Mouse (Mus musculus) neutrophil, adult 5-6 weeks (primary cell): ENCODE results near the gene Slc30a1. TPM values are rescaled to one million over a fixed set of nuclear protein-coding genes. Genes with fewer than 3 reads are reported as not detected.

Experiments used
- ATAC-seq: fragments of 151-379, 151-347 bp; 2 replicates; pipeline ENCODE4 v1.8.0; 2017; ENCODE audit warnings: mild to moderate bottlenecking, moderate TSS enrichment; ENCODE audit not compliant: insufficient number of reproducible peaks, poor library complexity, low FRiP score, severe bottlenecking; ENCODE audit errors: extremely low read depth
- total RNA-seq: library from RNA; stranded (forward); fragments of 200-1000 nt; gene quantifications from 2 replicates; pipeline ENCODE4 v1.2.3, GENCODE M21; 2017

Gene Slc30a1
- total RNA-seq, 1 experiment from 2014 or later, result 9.7 TPM

DNA sequence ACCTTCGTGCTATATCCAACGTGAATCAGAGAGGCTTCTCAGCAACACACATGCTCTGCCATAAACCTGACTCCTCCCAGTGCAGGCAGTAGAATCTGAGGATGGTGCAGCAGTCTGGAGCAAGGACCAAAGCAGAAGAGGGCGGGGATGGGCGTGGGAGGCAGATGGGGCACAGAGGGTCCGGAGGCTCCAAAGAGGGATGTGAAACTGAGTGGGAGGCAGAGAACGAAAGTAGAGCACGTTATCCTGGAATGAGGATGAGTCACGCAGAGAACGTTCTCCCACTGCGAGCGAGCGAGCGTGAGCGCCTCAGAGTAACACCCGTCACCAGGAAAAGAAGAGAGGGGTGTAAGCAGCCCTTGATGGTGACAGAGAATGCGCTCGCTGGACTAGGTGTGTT, 12.2 kb upstream of the Slc30a1 start:
- no peak for ATAC-seq

DNA sequence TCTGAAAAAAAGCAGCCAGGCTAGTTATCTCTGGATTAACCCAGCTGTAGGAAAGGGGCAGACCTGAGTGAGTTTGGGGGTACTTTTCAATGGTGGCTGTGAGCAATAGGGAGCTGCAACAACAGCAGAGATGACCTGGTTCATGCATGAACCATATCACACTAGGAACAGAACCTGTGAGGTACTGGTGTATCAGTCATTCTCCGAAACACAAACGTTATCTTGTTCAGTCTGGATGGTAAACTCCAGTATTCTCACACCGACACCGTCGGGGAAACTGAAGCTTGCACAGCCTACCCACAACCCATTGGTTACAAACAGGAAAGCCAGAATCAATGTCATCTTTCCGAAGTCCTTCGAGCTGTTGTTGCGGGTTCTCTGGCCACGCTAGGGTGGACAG, 11.7 kb upstream of the Slc30a1 start:
- no peak for ATAC-seq

DNA sequence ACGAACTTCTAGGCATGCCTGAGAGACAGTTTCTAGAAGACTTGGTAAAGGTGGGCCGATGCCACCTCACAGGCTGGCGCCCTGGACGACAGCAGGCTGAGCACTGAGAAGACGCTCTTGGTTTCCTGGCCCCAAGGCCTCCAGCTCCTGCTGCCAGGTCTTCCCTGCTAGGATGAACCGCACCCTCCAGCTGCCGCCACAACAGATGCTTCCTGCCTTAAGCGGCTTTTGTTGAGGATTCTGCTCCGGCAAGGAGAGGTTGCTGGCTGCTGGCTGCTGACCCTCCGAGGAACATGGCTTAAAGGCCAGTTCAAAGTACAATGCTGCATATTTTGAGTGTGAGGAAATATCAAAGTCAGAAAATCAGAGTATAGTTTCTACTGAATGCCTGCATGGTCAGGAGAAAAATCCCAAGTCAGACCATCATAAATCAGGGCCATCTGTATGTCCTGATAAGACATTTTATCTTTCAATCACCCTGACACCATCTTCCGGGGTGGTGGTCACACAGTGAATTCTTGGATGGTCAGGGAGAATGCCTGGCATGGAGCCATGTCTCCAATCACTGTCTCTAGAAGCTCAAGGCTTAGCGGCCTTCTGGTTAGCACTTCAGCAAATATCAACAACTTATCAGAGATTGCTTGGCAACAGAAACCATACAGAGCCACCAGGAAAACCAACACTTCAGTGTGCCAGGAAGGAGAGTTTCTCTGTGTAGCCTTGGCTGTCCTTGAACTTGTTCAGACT, 9.6 kb upstream of the Slc30a1 start:
- ATAC-seq, result no peak

DNA sequence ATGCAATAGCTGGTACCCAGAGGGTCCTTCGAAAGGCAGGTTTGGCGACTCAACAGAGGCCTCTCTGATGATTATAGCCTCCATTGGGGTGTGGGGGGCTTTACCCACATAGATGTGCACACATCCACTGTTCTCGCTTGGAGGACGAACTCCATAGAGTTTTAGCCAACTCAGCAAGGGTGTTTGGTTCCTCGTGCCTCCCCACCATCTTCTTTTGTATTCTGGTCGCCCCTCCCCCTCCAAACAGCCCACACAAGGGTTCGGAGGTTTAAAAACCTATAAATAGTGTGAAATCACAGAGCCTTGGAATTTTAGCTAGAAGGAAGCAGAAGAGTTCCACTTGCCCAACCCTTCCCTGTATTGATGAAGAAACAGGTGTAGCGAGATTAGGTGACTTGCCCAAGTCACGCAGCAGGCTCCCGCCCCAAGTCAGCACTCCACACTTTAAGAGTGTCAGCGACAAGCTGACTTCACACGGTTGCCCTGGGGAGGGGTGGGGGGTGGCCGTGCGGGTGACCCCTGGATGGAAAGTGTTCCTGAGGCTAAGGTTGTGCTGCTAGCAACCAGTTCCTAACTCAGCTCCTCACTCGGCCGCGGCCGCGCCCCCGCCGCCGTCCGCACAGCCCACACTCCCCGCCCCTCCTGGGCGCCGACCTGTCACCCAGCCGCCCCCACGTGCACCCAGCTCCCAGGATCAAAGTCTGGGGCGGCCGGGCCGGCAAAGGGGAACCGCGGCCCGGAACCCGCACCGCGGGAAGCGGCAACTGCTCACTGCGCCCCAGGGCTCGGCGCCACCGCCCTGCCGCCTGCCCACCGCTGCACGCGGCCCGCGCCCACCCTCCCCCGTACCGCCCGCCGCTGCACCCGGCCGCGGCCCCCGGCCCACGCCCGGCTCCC, 682 bp upstream of the Slc30a1 start:
- ATAC-seq, result peak; percentile 18; the same call in 1 of the 2 replicates

DNA sequence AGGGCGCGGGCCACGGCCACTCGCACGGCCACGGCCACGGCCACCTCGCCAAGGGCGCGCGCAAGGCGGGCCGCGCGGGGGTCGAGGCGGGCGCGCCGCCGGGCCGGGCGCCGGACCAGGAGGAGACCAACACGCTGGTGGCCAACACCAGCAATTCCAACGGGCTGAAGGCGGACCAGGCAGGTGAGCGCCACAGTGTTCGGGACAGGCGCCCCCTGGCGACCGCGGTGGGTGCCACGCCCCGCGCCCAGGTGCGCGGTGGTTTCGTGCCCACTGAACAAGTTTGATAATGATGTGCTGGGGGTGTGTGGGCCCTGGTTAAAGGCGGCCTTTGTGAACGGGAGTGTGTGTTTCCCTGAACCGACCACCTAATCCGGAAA, 854 bp downstream of the Slc30a1 start:
- ATAC-seq, result peak; percentile 58

DNA sequence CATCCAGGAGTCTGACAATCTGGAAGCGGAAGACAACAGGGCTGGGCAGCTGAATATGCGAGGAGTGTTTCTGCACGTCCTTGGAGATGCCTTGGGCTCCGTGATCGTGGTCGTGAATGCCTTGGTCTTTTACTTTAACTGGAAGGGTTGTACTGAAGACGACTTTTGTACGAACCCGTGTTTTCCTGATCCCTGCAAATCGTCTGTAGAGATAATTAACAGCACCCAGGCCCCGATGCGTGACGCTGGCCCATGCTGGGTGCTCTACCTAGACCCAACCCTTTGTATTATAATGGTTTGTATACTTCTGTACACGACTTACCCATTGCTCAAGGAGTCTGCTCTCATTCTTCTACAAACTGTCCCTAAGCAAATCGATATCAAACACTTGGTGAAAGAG, 2.3 kb downstream of the Slc30a1 start:
- ATAC-seq, result no peak

DNA sequence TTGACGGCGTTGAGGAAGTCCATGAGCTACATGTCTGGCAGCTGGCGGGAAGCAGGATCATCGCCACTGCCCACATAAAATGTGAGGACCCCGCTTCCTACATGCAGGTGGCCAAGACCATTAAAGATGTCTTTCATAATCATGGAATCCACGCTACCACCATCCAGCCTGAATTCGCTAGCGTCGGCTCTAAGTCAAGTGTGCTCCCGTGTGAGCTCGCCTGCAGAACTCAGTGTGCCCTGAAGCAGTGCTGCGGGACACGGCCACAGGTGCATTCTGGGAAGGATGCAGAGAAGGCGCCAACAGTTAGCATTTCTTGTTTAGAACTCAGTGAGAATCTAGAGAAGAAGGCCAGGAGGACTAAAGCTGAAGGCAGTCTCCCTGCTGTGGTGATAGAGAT, 2.7 kb downstream of the Slc30a1 start:
- ATAC-seq, result no peak

DNA sequence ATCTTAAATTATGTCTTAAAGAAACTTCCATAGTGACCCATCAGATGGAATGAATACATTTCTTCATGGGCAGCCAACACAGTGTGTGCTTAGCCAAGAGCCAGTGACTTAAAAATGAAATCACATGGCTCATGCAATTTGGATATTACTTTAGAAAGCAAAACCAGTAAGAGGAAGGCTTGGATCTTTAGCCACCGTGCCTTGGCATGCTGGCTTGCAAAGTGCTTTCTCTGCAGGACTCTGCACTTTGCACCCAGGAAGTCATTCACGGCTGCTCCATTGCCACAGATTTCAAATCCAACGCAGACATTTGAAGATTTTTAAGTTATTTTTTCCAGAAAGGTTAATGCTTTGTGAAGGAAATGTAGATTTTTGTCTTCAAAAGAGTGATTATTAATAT, 4.1 kb downstream of the Slc30a1 start:
- no peak for ATAC-seq

DNA sequence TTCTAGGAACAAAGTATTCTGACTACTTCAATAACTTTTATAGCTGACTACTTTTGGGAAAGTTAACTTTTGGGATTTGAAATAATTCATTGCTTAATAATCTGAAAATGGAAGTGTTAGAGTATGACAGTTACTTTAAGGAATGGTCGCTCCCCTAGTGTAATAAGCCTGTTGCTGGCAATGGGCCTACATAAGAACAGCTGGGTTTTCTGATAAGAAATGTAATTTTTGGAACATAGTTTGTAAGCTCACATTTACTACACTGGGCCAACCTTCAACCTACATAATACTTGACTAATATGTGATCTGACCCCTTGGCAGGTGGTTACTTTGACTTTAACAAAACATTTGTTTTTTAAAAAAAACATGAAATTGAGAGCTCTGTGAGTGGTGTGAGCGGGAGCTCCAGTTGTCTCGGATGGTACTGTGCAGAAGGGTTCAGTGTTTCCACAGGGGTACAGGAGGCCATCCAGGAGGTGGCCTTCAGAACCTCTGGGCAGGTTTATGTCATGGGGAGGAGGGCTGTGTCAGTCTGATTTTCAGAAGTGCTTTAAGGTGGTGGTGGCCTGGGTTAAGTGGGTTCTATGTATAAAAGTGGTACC, 4.6 kb downstream of the Slc30a1 start:
- ATAC-seq, result no peak

DNA sequence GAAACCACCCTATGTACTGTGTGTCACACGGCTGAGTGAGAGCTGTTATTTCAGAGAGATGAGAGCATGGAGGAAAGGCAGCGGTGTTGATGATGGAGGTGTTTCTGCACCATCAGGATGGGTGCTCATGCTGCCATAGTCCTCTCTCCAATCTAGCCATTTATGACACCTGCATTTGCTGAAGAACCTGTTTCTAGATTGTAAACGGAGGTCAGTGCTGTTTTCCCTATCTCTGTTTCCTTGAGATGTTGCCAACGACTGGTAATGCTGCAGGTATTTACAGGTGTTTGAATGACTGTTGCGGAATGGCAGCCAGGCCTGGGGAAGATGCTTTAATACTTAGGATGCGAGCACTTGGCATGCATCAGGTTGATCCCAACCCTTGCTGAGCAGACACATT, 8.1 kb downstream of the Slc30a1 start:
- no peak for ATAC-seq

DNA sequence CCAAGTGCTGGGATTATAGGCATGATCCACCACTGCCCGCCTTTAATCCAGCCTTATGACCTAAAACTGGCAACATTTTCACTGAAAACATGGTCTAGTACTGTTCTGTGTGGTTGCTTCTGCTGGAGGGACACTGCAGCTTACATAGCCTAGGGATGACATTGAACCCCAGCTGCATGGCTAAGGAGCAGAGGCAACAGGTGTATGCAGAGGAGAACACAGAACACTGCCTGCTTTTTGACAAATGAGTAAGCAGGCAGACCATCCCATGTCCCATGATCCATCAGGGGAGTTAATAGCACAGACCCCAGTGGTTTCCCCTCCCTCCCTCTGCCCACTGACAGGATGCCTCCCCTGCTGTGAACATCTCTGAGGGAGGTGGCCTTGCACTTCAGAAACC, 9.0 kb downstream of the Slc30a1 start:
- no peak for ATAC-seq

DNA sequence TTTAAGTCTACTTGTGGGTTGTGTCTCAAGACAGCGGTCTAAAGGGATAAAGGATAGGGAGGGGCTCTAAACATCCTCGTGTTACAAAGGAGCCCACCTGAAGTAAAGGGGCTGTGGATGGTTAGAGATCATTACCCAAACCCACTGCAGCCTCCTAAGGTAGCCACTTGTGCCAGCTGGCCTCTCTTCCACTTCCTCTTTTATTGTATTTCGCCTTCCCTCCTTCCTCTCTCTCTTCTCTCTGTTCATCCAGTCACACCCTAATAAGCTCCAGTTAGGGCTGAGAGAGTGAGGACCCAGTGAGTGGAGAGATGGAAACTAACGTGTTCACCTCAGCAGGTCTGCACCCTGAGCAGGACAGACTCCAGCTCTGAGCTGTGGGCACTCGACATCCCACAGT, 10.3 kb downstream of the Slc30a1 start:
- no peak for ATAC-seq

DNA sequence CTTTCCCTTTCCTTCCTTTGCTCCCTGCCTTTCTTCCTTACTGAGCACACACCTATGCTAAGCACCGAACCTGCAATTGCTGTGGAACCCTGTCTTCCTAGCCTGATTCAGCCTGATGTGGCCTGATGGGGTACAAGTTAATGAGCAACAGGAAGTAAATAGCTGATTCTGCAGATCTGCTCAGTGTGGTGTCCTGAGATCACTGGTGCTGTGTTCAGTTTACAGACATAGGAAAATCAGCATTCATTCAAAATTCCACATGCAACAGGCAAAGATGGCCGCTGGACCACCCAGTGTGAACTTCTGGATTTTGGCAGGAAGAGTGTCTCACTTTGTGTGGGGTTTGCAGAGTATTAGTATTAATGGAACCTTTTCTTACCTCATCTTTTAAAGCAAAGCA, 12.8 kb downstream of the Slc30a1 start:
- no peak for ATAC-seq

DNA sequence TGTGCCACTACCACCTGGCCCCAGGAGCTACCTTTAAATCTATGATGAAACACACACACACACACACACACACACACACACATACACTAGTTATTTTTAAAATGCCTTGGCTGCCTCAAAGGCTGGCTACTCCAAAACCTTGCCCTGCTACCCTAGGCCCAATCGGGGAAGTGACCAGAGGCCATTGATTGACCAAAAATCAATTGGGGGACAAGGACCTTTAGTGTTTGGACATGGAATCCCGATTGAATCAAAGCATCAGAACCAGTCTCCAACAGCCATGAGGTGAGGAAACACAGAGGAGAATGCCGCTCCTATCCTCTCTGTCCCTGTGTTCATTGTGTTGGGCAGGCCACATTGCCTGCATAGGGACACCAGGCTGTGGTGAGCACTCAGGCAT, 15.1 kb downstream of the Slc30a1 start:
- no peak for ATAC-seq

DNA sequence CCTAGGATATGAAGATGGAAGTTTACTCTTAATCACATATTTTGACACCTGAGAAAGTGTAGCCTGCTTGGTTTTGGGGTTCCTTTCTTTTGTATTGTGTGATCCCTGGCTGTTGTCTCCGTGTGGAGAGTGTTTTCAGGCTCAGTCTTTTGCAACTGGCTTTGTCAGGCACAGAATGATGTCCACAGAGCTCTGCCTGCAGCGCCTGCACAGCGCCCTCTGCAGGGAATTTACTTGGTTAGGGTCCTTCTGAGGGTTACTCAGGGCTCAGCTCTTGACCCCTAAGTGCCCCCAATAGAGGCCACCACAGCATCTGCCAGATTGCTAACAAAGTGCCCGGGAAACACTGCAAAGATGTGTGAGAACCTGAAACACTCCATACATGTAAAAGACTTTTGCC, 18.9 kb downstream of the Slc30a1 start:
- no peak for ATAC-seq

DNA sequence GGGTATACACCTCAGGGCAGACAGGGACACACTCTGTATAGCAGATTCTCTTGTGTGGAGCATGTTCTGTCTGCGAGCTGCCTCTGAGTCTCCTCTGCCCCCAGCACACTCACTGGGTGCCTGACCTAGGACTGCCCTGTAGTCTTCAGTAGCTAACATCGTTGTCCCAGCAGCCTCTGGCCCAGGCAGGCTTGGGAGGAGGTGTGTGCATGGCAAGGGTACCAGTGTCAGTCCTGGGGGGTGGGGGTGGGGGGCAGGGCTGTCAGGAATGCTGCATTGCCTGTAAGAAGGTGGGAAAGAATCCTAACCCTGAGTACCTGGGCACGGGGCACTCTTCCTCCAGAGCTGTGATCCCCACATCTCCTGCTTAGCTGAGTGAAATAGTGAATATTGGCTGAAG, 20.1 kb downstream of the Slc30a1 start:
- no peak for ATAC-seq

DNA sequence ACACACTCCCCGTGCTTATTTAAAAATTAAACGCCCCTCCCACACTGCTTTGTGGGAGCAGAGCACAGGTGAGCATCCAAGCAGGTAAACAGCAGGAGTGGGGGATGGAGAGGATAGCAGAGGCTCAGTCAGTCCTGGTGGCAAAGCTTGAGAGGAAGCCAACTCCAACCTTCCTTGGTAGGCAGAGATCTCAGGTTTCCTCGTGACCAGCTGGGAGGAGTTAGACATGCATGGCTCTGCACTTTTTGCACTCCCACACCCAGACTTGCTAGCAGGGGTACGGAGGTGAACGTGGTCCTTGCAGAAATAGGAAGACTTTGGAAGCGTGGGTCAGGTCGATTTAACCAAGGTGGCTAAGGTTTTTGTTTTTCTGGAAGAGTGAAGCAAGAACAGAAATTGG, 21.8 kb downstream of the Slc30a1 start:
- no peak for ATAC-seq

DNA sequence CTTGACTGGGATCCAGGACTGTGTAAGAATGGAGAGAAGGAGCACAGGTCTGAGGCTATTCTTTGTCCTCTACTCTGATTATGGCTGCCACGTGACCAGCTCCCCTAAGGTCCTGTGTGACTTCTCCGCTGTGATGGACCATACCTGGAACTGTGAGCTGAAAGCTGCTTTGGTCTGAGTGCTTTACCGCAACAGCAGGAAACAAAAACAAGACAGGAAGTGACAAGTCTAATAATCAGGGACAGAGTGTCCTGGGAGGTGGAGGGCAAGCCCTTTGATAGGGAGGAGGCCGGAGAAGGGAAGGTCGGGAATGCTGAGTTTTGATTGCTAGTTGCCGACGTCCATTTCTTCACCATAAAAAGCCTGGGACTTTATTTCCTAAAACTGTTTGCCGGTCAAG, 22.5 kb downstream of the Slc30a1 start:
- ATAC-seq, result no peak

DNA sequence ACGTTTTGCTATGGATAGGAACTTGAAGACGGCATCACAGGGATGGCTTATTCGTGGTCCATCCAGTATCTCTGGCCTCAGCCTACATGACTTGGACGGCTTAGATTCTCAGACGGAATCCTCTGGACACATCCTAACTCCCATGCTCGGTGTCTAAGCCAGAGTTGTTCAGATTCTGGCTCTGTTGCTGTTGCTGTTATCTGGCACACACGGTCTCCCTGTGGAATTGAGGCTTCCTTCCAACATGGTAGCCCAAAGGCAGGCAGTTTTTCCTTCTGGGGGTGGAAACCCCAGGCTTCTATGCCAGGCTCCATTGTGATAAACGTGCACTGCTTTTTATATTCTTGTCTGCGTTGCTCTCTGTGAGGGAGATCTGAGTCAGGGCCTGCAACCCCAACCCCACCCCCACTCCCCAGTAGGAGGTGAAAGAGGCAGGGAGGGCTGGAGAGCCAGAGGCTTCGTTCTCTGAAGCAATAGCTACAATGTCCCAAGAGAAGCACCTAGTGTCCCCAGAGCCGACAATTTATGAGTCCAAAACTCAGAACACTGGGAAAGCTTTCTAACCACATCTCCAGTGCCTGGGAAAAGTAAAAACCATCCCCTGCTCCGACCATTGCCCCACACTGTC, 23.4 kb downstream of the Slc30a1 start:
- no peak for ATAC-seq
